Mouse (Mus musculus) G1E (cell line): ENCODE results near the gene Vsig8.

Source experiments
- CTCF ChIP-seq: IDR thresholded peaks from 2 replicates; pipeline ENCODE4 v1.5.1; 2012; ENCODE audit warnings: low read depth, low read length, inconsistent platforms, mixed read lengths
- GATA1 ChIP-seq: IDR thresholded peaks from 2 replicates; pipeline ENCODE4 v1.6.1; 2012; ENCODE audit warnings: borderline replicate concordance, low read length, inconsistent platforms, mixed read lengths
- POLR2AphosphoS5 ChIP-seq: IDR thresholded peaks from 2 replicates; pipeline ENCODE4 v1.6.1; 2012; ENCODE audit warnings: low read depth, low read length, inconsistent platforms; ENCODE audit not compliant: insufficient replicate concordance
- TAL1 ChIP-seq: conservative IDR thresholded peaks from 2 replicates; pipeline ENCODE4 v1.6.1; 2012; ENCODE audit warnings: low read depth, low read length, inconsistent platforms, mixed read lengths

DNA sequence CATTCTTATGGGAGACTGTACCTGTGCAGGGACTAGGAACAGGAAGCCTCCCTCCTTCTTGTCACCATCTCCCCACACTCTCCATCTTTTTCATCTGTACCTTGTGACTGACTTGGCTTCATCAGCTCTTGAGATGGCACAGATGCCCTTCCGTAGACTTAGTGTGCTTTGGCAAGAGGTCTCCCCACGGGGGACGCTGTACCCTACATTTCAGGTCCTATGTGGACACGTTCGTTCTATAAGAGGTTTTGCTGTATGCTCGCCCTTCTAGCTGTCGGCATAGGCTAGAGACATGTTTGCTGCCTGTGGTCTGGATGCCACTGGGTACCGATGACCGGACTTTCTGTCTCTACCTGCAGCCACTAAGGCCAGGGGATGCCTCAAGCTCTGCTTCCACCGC is 28.3 kb upstream of the Vsig8 start:
- no peak for TF ChIP-seq CTCF
- no peak for TF ChIP-seq GATA1
- no peak for TF ChIP-seq POLR2AphosphoS5
- no peak for TF ChIP-seq TAL1
